Comparison of ENCODE assay signal across 8 mouse cellular contexts in the genomic region with DNA sequence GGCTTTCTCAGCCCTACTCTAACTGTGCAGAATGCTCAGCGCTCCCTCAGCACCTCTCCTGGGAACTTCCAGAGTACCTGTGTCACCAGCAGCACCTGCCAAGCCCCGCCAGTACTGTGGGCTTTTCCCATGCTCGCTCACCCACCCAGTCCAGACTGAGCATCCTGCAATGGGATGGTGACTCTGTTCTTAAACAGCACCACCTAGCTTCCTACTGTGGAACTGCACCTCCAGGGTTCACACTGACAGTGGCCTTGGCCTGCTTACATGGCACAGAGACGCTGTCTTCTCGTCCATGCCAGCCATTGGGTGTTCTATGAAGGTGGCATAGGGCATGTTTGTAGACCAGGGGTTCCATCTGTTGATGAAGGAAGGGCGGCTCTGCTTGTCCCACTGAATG. TPM values are rescaled to one million over a fixed set of nuclear protein-coding genes. Genes with fewer than 3 reads are reported as not detected.
DNase-seq lines count a peak whose midpoint lies in the region; ATAC-seq and TF ChIP-seq lines count a peak whose summit lies in the region.

No protein-coding gene starts in this region.

- no peak for TF ChIP-seq POLR2A in olfactory bulb, adult 2 months (IDR thresholded peaks at IDR 0.05; ENCODE audit: insufficient read depth, low read depth, low read length)

- H3K4me2 ChIP-seq in forebrain, embryonic 15.5 days (replicated peaks): peak overlapping the region; percentile 81; the same call in 1 of the 2 replicates
- H3K4me2 ChIP-seq in lung, embryonic 14.5 days: peak overlapping the region; percentile 70

- DNase-seq in G1E (ENCODE audit: low spot score): peak; percentile 85
- DNase-seq in cerebellum, adult 11-12 months: peak; percentile 85
- DNase-seq in layer of hippocampus, adult 8-10 months (ENCODE audit: low spot score in 2 of 2): peak; percentile 78 to 87
- peak; percentile 91 for DNase-seq in lung, embryonic 14.5 days
- peak; percentile 85 to 90 for DNase-seq in thymus, postnatal 10 days (ENCODE audit: low spot score in 2 of 2)

- H3K9ac ChIP-seq in forebrain, embryonic 15.5 days (replicated peaks): no peak overlapping the region
- no peak overlapping the region for H3K9ac ChIP-seq in lung, embryonic 14.5 days

- H3K9me3 ChIP-seq in G1E (replicated peaks): no peaks in the 10 kb centered on the region
- no peaks in the 10 kb centered on the region for H3K9me3 ChIP-seq in forebrain, embryonic 15.5 days
- no peaks in the 10 kb centered on the region for H3K9me3 ChIP-seq in lung, embryonic 14.5 days (ENCODE audit: low read depth, low read length)

- H3K4me3 ChIP-seq in G1E (ENCODE audit: low read depth, low read length): peak overlapping the region; percentile 98; the same call in 1 of the 2 replicates
- H3K4me3 ChIP-seq in forebrain, embryonic 15.5 days: peak overlapping the region; percentile 81; the same call in 1 of the 2 replicates
- peak overlapping the region; percentile 88; the same call in 1 of the 2 replicates for H3K4me3 ChIP-seq in lung, embryonic 14.5 days (ENCODE audit: low read depth, low read length)
- H3K4me3 ChIP-seq in olfactory bulb, adult 2 months (ENCODE audit: insufficient read depth, low read depth, low read length): peak overlapping the region; percentile 6; the same call in 1 of the 2 replicates

- H3K36me3 ChIP-seq in G1E (replicated peaks): peaks cover 55% of the 10 kb centered on the region
- peaks cover 45% of the 10 kb centered on the region for H3K36me3 ChIP-seq in forebrain, embryonic 15.5 days
- H3K36me3 ChIP-seq in lung, embryonic 14.5 days (ENCODE audit: insufficient read depth): peaks cover 46% of the 10 kb centered on the region

- WGBS in forebrain, embryonic 15.5 days: 17% methylated on average over 6 of the region's 6 CpGs
- 17% methylated on average over 6 of the region's 6 CpGs for WGBS in lung, embryonic 14.5 days
- WGBS in olfactory bulb, adult 2 months: 13% methylated on average over 6 of the region's 6 CpGs

- H3K4me1 ChIP-seq in G1E (ENCODE audit: insufficient read depth, low read depth, low read length): peaks cover 52% of the 10 kb centered on the region
- H3K4me1 ChIP-seq in forebrain, embryonic 15.5 days: peaks cover 19% of the 10 kb centered on the region
- H3K4me1 ChIP-seq in lung, embryonic 14.5 days (ENCODE audit: insufficient read depth): peaks cover 6% of the 10 kb centered on the region
- peaks cover 13% of the 10 kb centered on the region for H3K4me1 ChIP-seq in olfactory bulb, adult 2 months (ENCODE audit: control insufficient read depth, insufficient read depth, low read length)

- peak; percentile 25 for ATAC-seq in G1E (ENCODE audit: extremely low read depth, insufficient number of reproducible peaks, low FRiP score, poor library complexity, severe bottlenecking)
- peak; percentile 9; the same call in 1 of the 2 replicates for ATAC-seq in forebrain, embryonic 15.5 days (replicated peaks)
- ATAC-seq in hematopoietic stem cell, adult 5-6 weeks (replicated peaks in 1 of 2; ENCODE audit: insufficient read depth in 1 of 2, low FRiP score in 2 of 2, low TSS enrichment in 1 of 2, low read depth in 1 of 2, poor library complexity in 2 of 2, severe bottlenecking in 2 of 2): peak; percentile 47 to 70
- ATAC-seq in lung, embryonic 14.5 days (ENCODE audit: insufficient read depth): peak; percentile 23; the same call in 1 of the 2 replicates

- H3K27me3 ChIP-seq in G1E (ENCODE audit: insufficient read depth, low read length): no peaks in the 10 kb centered on the region
- no peaks in the 10 kb centered on the region for H3K27me3 ChIP-seq in forebrain, embryonic 15.5 days
- no peaks in the 10 kb centered on the region for H3K27me3 ChIP-seq in lung, embryonic 14.5 days (ENCODE audit: insufficient read depth, low read length)

- peak; percentile 99 for TF ChIP-seq CTCF in G1E (IDR thresholded peaks at IDR 0.05; ENCODE audit: low read depth, low read length)
- TF ChIP-seq CTCF in lung, embryonic 14.5 days (IDR thresholded peaks at IDR 0.05; ENCODE audit: low read depth): peak; percentile 100
- TF ChIP-seq CTCF in olfactory bulb, adult 2 months (IDR thresholded peaks at IDR 0.05; ENCODE audit: insufficient read depth, low read depth, low read length): peak; percentile 46

- no peak overlapping the region for H3K27ac ChIP-seq in forebrain, embryonic 15.5 days (replicated peaks)
- no peak overlapping the region for H3K27ac ChIP-seq in lung, embryonic 14.5 days (ENCODE audit: low read depth)
- no peak overlapping the region for H3K27ac ChIP-seq in olfactory bulb, adult 2 months (ENCODE audit: insufficient read depth, low read depth, low read length)

RNA-seq across cellular contexts. Expression of a gene that starts 1.5 kb away (rescaled TPM):
- 44.7 and 55.8 TPM in 2 replicates for total RNA-seq in G1E (2014; fragmentation: Nextera tagmentation)
- 51.1 and 58.2 TPM in 2 replicates for total RNA-seq in G1E (2017)
- 60.8 and 61.4 TPM in 2 replicates for polyA plus RNA-seq in G1E (2012)
- polyA plus RNA-seq in forebrain, embryonic 15.5 days (2015; fragmentation: Nextera tagmentation; extraction: Ambion mirVana): 164 and 171 TPM in 2 replicates
- 41.7 and 47.3 TPM in 2 replicates for total RNA-seq in hematopoietic stem cell, adult 5-6 weeks (2017)
- total RNA-seq in layer of hippocampus, adult 8-10 months (2022): 100 to 1,000 TPM; 159 to 183 (median 167) TPM
- polyA plus RNA-seq in lung, embryonic 14.5 days (2014; fragmentation: Nextera tagmentation; extraction: Ambion mirVana): 142 and 151 TPM in 2 replicates
- polyA plus RNA-seq in olfactory bulb, adult 2 months (2012; ENCODE audit: insufficient read depth, insufficient read length, low replicate concordance, missing spikeins): not detected in 2 replicates

RNA-seq across cellular contexts. Expression of a gene that starts 11.5 kb away (rescaled TPM):
- total RNA-seq in G1E (2014; fragmentation: Nextera tagmentation) (not detected in 2 replicates), G1E (2017) (0.05 and 0.23 TPM in 2 replicates)
- 0.01 and 0.07 TPM in 2 replicates for polyA plus RNA-seq in G1E (2012)
- 6.4 TPM in 2 replicates for polyA plus RNA-seq in forebrain, embryonic 15.5 days (2015; fragmentation: Nextera tagmentation; extraction: Ambion mirVana)
- not detected in 2 replicates for total RNA-seq in hematopoietic stem cell, adult 5-6 weeks (2017)
- 1 to 10 TPM; 5.3 to 7.2 (median 5.7) TPM for total RNA-seq in layer of hippocampus, adult 8-10 months (2022)
- polyA plus RNA-seq in lung, embryonic 14.5 days (2014; fragmentation: Nextera tagmentation; extraction: Ambion mirVana): 14.8 and 18.0 TPM in 2 replicates
- not detected in 2 replicates for polyA plus RNA-seq in olfactory bulb, adult 2 months (2012; ENCODE audit: insufficient read depth, insufficient read length, low replicate concordance, missing spikeins)

RNA-seq across cellular contexts. Expression of a gene that starts 16.8 kb away (rescaled TPM):
- total RNA-seq in G1E (2014; fragmentation: Nextera tagmentation) (6.9 and 7.2 TPM in 2 replicates), G1E (2017) (19.4 and 23.4 TPM in 2 replicates)
- 16.6 and 21.5 TPM in 2 replicates for polyA plus RNA-seq in G1E (2012)
- polyA plus RNA-seq in forebrain, embryonic 15.5 days (2015; fragmentation: Nextera tagmentation; extraction: Ambion mirVana): 58.3 and 62.1 TPM in 2 replicates
- total RNA-seq in hematopoietic stem cell, adult 5-6 weeks (2017): 5.8 and 19.1 TPM in 2 replicates
- total RNA-seq in layer of hippocampus, adult 8-10 months (2022): 10 to 100 TPM; 30.2 to 36.3 (median 32.5) TPM
- 36.2 and 38.0 TPM in 2 replicates for polyA plus RNA-seq in lung, embryonic 14.5 days (2014; fragmentation: Nextera tagmentation; extraction: Ambion mirVana)
- polyA plus RNA-seq in olfactory bulb, adult 2 months (2012; ENCODE audit: insufficient read depth, insufficient read length, low replicate concordance, missing spikeins): not detected in 2 replicates

RNA-seq across cellular contexts. Expression of a gene that starts 19.0 kb away (rescaled TPM):
- total RNA-seq in G1E (2014; fragmentation: Nextera tagmentation): not detected in 2 replicates
- total RNA-seq in G1E (2017): under 0.01 and 0.12 TPM in 2 replicates
- polyA plus RNA-seq in G1E (2012): not detected in 2 replicates
- polyA plus RNA-seq in forebrain, embryonic 15.5 days (2015; fragmentation: Nextera tagmentation; extraction: Ambion mirVana): 5.6 and 5.9 TPM in 2 replicates
- not detected in 2 replicates for total RNA-seq in hematopoietic stem cell, adult 5-6 weeks (2017)
- 1 to 10 TPM; 1.8 to 2.9 (median 2.3) TPM for total RNA-seq in layer of hippocampus, adult 8-10 months (2022)
- 0.17 and 0.84 TPM in 2 replicates for polyA plus RNA-seq in lung, embryonic 14.5 days (2014; fragmentation: Nextera tagmentation; extraction: Ambion mirVana)
- polyA plus RNA-seq in olfactory bulb, adult 2 months (2012; ENCODE audit: insufficient read depth, insufficient read length, low replicate concordance, missing spikeins): not detected in 2 replicates

Comparison
In these comparisons a context has a peak if more than half of its experiments do, and no peak if none do; other contexts are left out.
1. H3K4me3 ChIP-seq: peak in every context shown above with its lines; median percentile 98 in G1E; 88 in lung, embryonic 14.5 days; 81 in forebrain, embryonic 15.5 days; 6 in olfactory bulb, adult 2 months.
2. CTCF ChIP-seq: peak in every context shown above with its lines; median percentile 100 in lung, embryonic 14.5 days; 99 in G1E; 46 in olfactory bulb, adult 2 months.
3. RNA of a gene that starts 16.8 kb away (polyA plus RNA-seq): 58.3 to 62.1 TPM in forebrain, embryonic 15.5 days, 36.2 to 38.0 TPM in lung, embryonic 14.5 days and 16.6 to 21.5 TPM in G1E; not detected in olfactory bulb, adult 2 months; every median in the first group is over 10 times any median in the second.
4. Peak in every context shown above with its lines, with median percentiles within 50 percentile points of each other: ATAC-seq and DNase-seq.